Mouse (Mus musculus) forebrain, embryonic 11.5 days (tissue): ENCODE data around the gene Slc25a33. TPM values are rescaled to one million over a fixed set of nuclear protein-coding genes. Genes with fewer than 3 reads are reported as not detected.
A peak's percentile ranks its signal among the peaks of the same experiment; 100 is the strongest.
"Not testable (repeated sequence)": the region's sequence is repeated elsewhere in the genome, so short reads cannot be mapped to it uniquely, and the experiment has no call there.

ENCODE experiments used
- ATAC-seq: fragments of 200-750 bp; cut with Nextera tagmentation; replicated peaks from 2 replicates; pipeline ENCODE4 v1.8.0; 2017; ENCODE audit warnings: moderate TSS enrichment; ENCODE audit not compliant: low FRiP score
- DNase-seq: peaks from one replicate; pipeline ENCODE4 v3.0.0-alpha.2; 2017; ENCODE audit warnings: low spot score
- H3K27ac ChIP-seq: fragments of 300-500 bp; sonication (generic); 2 replicates; pipeline ENCODE4 v1.5.1; 2014; ENCODE audit warnings: low read depth, low read length
- H3K27me3 ChIP-seq: fragments of 300-500 bp; sonication (generic); 2 replicates; pipeline ENCODE4 v1.6.1; 2014; ENCODE audit warnings: mild to moderate bottlenecking, low read length, mixed read lengths; ENCODE audit not compliant: control insufficient read depth, insufficient read depth
- H3K36me3 ChIP-seq: fragments of 300-500 bp; sonication (generic); 2 replicates; pipeline ENCODE4 v1.6.1; 2014; ENCODE audit warnings: mild to moderate bottlenecking, low read length, moderate library complexity, mixed read lengths; ENCODE audit not compliant: control insufficient read depth, insufficient read depth
- H3K4me1 ChIP-seq: fragments of 300-500 bp; sonication (generic); replicated peaks from 2 replicates; pipeline ENCODE4 v1.6.1; 2014; ENCODE audit warnings: low read length, mixed read lengths; ENCODE audit not compliant: control insufficient read depth, insufficient read depth
- H3K4me2 ChIP-seq: fragments of 300-500 bp; sonication (generic); 2 replicates; pipeline ENCODE4 v1.6.1; 2014; ENCODE audit warnings: low read depth, mild to moderate bottlenecking, low read length, moderate library complexity, mixed read lengths; ENCODE audit not compliant: severe bottlenecking
- H3K4me3 ChIP-seq: fragments of 300-500 bp; sonication (generic); 2 replicates; pipeline ENCODE4 v1.5.1; 2014; ENCODE audit warnings: low read depth, low read length
- H3K9ac ChIP-seq: fragments of 300-500 bp; sonication (generic); 2 replicates; pipeline ENCODE4 v1.6.1; 2014; ENCODE audit warnings: low read length
- H3K9me3 ChIP-seq: fragments of 300-500 bp; sonication (generic); 2 replicates; pipeline ENCODE4 v1.6.1; 2016; ENCODE audit warnings: low read length, mixed read lengths; ENCODE audit not compliant: control insufficient read depth
- WGBS: fragments of 180-500 bp; shearing (Covaris S2); extraction: QIAGEN DNeasy Blood & Tissue Kit; methylation state at CpG from one replicate; pipeline ENCODE4 v1.1.7; 2014; 5-methylcytosine and 5-hydroxymethylcytosine counted together
- polyA plus RNA-seq: library from polyadenylated mRNA; unstranded; fragments of >200 nt; fragmentation: Nextera tagmentation; extraction: Ambion mirVana; gene quantifications from 2 replicates; pipeline ENCODE4 v1.2.1, GENCODE M21; 2014

Gene Slc25a33
- polyA plus RNA-seq, 1 experiment from 2014 or later = 12.0 TPM

- not testable (repeated sequence) for H3K36me3 ChIP-seq, H3K4me3 ChIP-seq, H3K9ac ChIP-seq, H3K27ac ChIP-seq, H3K4me1 ChIP-seq, H3K4me2 ChIP-seq, H3K9me3 ChIP-seq, DNase-seq, H3K27me3 ChIP-seq, ATAC-seq
These were observed 36.3 kb upstream of the Slc25a33 start for GRCm38 (mm10) chr4:149810372-149810771.

- no peak overlapping the region for H3K27ac ChIP-seq
- H3K4me3 ChIP-seq = no peak overlapping the region
- H3K4me2 ChIP-seq = no peak overlapping the region
- 40% methylated on average over 11 of the region's 11 CpGs for whole genome bisulfite sequencing
- H3K9ac ChIP-seq = no peak overlapping the region
- no peaks in the 10 kb centered on the region; the same call in 1 of the 2 replicates for H3K4me1 ChIP-seq
- H3K27me3 ChIP-seq = no peaks in the 10 kb centered on the region
- DNase-seq (no peak), ATAC-seq (no peak)
- no peaks in the 10 kb centered on the region for H3K36me3 ChIP-seq
- H3K9me3 ChIP-seq = no peaks in the 10 kb centered on the region
These were observed 34.6 kb upstream of the Slc25a33 start for GRCm38 (mm10) chr4:149808584-149809227.

- DNase-seq (no peak), ATAC-seq (no peak)
- Histone ChIP-seq H3K9ac (no peak overlapping the region), H3K4me3 (no peak overlapping the region), H3K27me3 (no peaks in the 10 kb centered on the region), H3K27ac (no peak overlapping the region), H3K36me3 (no peaks in the 10 kb centered on the region), H3K4me1 (no peaks in the 10 kb centered on the region), H3K4me2 (no peak overlapping the region), H3K9me3 (no peaks in the 10 kb centered on the region)
- 29% methylated on average over 14 of the region's 14 CpGs for WGBS
These were observed 34.0 kb upstream of the Slc25a33 start for GRCm38 (mm10) chr4:149808060-149808567.

- Histone ChIP-seq H3K36me3 (no peaks in the 10 kb centered on the region), H3K27me3 (no peaks in the 10 kb centered on the region), H3K9ac (no peak overlapping the region), H3K4me1 (peaks cover 2% of the 10 kb centered on the region; the same call in 1 of the 2 replicates), H3K4me2 (no peak overlapping the region), H3K27ac (no peak overlapping the region), H3K9me3 (no peaks in the 10 kb centered on the region), H3K4me3 (no peak overlapping the region)
- 53% methylated on average over 19 of the region's 19 CpGs for WGBS
- peak; percentile 79 for ATAC-seq
- DNase-seq = peak; percentile 96
These were observed 32.8 kb upstream of the Slc25a33 start for GRCm38 (mm10) chr4:149806699-149807381.

GRCm38 (mm10) chr4:149802269-149802668 is 28.2 kb upstream of the Slc25a33 start:
- no peak overlapping the region for H3K9ac ChIP-seq
- no peak overlapping the region for H3K4me3 ChIP-seq
- H3K4me1 ChIP-seq = peaks cover 2% of the 10 kb centered on the region; the same call in 1 of the 2 replicates
- DNase-seq = no peak
- no peaks in the 10 kb centered on the region for H3K9me3 ChIP-seq
- H3K27ac ChIP-seq = no peak overlapping the region
- no peaks in the 10 kb centered on the region for H3K36me3 ChIP-seq
- H3K27me3 ChIP-seq = no peaks in the 10 kb centered on the region
- H3K4me2 ChIP-seq = no peak overlapping the region
- ATAC-seq = no peak
- WGBS = 25% methylated on average over 9 of the region's 9 CpGs

- Histone ChIP-seq H3K4me2 (no peak overlapping the region), H3K27ac (no peak overlapping the region), H3K27me3 (no peaks in the 10 kb centered on the region), H3K9me3 (no peaks in the 10 kb centered on the region), H3K9ac (no peak overlapping the region), H3K4me3 (no peak overlapping the region), H3K4me1 (peaks cover 2% of the 10 kb centered on the region; the same call in 1 of the 2 replicates), H3K36me3 (no peaks in the 10 kb centered on the region)
- ATAC-seq = no peak
- WGBS = 76% methylated on average over 2 of the region's 2 CpGs
- no peak for DNase-seq
These were observed 26.5 kb upstream of the Slc25a33 start for GRCm38 (mm10) chr4:149800576-149800975.

GRCm38 (mm10) chr4:149800172-149800464 is 26.0 kb upstream of the Slc25a33 start:
- Histone ChIP-seq H3K36me3 (no peaks in the 10 kb centered on the region), H3K27ac (no peak overlapping the region), H3K4me2 (no peak overlapping the region), H3K27me3 (no peaks in the 10 kb centered on the region), H3K9ac (no peak overlapping the region), H3K4me3 (no peak overlapping the region), H3K9me3 (no peaks in the 10 kb centered on the region), H3K4me1 (peaks cover 2% of the 10 kb centered on the region; the same call in 1 of the 2 replicates)
- WGBS = 88% methylated on average over 6 of the region's 6 CpGs
- no peak for ATAC-seq
- DNase-seq = no peak

- ATAC-seq (no peak), DNase-seq (no peak)
- WGBS = 89% methylated on average over 16 of the region's 16 CpGs
- no peak overlapping the region for H3K27ac ChIP-seq
- H3K27me3 ChIP-seq = no peaks in the 10 kb centered on the region
- H3K4me2 ChIP-seq = no peak overlapping the region
- H3K9ac ChIP-seq = no peak overlapping the region
- no peak overlapping the region for H3K4me3 ChIP-seq
- no peaks in the 10 kb centered on the region for H3K9me3 ChIP-seq
- H3K36me3 ChIP-seq = no peaks in the 10 kb centered on the region
- H3K4me1 ChIP-seq = peaks cover 2% of the 10 kb centered on the region; the same call in 1 of the 2 replicates
These were observed 25.5 kb upstream of the Slc25a33 start for GRCm38 (mm10) chr4:149799346-149800171.
